Mouse (Mus musculus) gastrocnemius, adult 2 months (tissue): ENCODE data around the gene Gm45844. TPM values are rescaled to one million over a fixed set of nuclear protein-coding genes. Genes with fewer than 3 reads are reported as not detected.
"Not testable (repeated sequence)": the region's sequence is repeated elsewhere in the genome, so short reads cannot be mapped to it uniquely, and the experiment has no call there.

Experiments used
- DNase-seq: peaks from one replicate; pipeline ENCODE4 v3.0.0; 2022
- H3K27ac ChIP-seq: fragments of 200-600 bp; 2 replicates; pipeline ENCODE4 v1.8.1; 2022; ENCODE audit warnings: mild to moderate bottlenecking
- H3K4me3 ChIP-seq: fragments of 200-600 bp; 2 replicates; pipeline ENCODE4 v1.8.1; 2022; ENCODE audit warnings: mild to moderate bottlenecking, moderate library complexity
- CTCF ChIP-seq: fragments of 200-600 bp; IDR thresholded peaks from 2 replicates; pipeline ENCODE4 v1.8.1; 2022; ENCODE audit warnings: antibody characterized with exemption, mild to moderate bottlenecking, moderate library complexity
- intact Hi-C: fragments of 180-260 bp; cut with DNase I; formaldehyde crosslinking; loops from one replicate; pipeline ENCODE4 v1.15.1; 2025
- long read RNA-seq, 2 experiments: library from polyadenylated mRNA; stranded (forward); transcript quantifications; one replicate each; pipeline ENCODE4 v2.0.0; 2021
- microRNA-seq: library from miRNA; unstranded; fragments of <30 nt; microRNA quantifications from one replicate; pipeline ENCODE4 v1.2.0, GENCODE M21; 2021
- total RNA-seq, 2 experiments: library from RNA; stranded (reverse); gene quantifications; 2 replicates each; pipeline ENCODE4 v1.2.3; 2021

Gm45844 gene
- total RNA-seq: 1 to 10 TPM; 1.7 to 4.1 TPM
- long read RNA-seq, experiment 1: 0 reads
- long read RNA-seq, experiment 2: 0 reads

- peak within 1 kb of the TSS; percentile 86 for H3K4me3 ChIP-seq
- DNase-seq: peak; percentile 91
- peak; percentile 96 for TF ChIP-seq CTCF
- intact Hi-C loops: loop anchor here (5.0 kb wide), 1 partner anchor 336 kb away; no protein-coding TSS in a partner anchor
- peak within 1 kb of the TSS; percentile 82 for H3K27ac ChIP-seq
Measured at GRCm38 (mm10) chr7:7277966-7278567, at the start of gene Gm45844. Gene Gm45844, minus strand, starts transcription at chr7:7278289.

GRCm38 (mm10) chr7:7295595-7295994 is 17.5 kb upstream of the Gm45844 start:
- DNase-seq: peak; percentile 50
- no peak overlapping the region for H3K4me3 ChIP-seq
- H3K27ac ChIP-seq: no peak overlapping the region
- intact Hi-C loops: loop anchor here (5.0 kb wide), 1 partner anchor 173 kb away; the partner anchor contains the start of gene Zfp954
- peak; percentile 61 for TF ChIP-seq CTCF

GRCm38 (mm10) chr7:7281383-7281782 is 3.3 kb upstream of the Gm45844 start:
- Histone ChIP-seq H3K4me3 (no peak overlapping the region), H3K27ac (no peak overlapping the region)
- TF ChIP-seq CTCF: no peak
- intact Hi-C loops: no loop called here
- DNase-seq: no peak

- Histone ChIP-seq H3K4me3 (peak overlapping the region; percentile 86), H3K27ac (peak overlapping the region; percentile 82)
- DNase-seq: peak; percentile 39
- intact Hi-C loops: loop anchor here (5.0 kb wide), 1 partner anchor 335 kb away; no protein-coding TSS in a partner anchor
Measured at GRCm38 (mm10) chr7:7277556-7277955, 533 bp downstream of the Gm45844 start.

DNA sequence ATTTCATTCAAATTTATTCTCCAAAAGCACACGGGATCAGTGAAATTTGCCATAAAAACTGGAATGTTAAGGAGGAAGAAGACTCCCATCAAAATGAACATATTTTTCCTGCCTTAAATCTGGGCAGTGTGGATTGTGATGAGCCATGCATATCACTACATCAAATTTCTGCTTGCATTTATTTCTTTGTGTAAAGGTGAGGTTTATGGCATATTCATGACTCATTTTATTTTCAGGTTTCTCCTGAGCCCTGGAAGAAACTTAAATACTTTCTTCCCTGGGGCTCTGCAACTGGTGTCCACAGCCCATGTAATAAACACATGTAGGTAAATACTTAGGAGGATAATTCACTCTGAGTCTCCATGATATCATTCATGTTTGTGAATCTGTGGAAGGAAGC is 30.9 kb downstream of the Gm45844 start, which contains the start of gene Vmn2r29:
Gene Vmn2r29 (minus strand): TSS at position 101 of the 400 bp plus-strand sequence.
- H3K27ac ChIP-seq, H3K4me3 ChIP-seq, intact Hi-C loops, DNase-seq: not testable (repeated sequence)

- DNase-seq: peak; percentile 24
- intact Hi-C loops: not testable (repeated sequence)
Measured at GRCm38 (mm10) chr7:7209313-7210151, 68.6 kb downstream of the Gm45844 start, which contains the start of gene Zfp772. Gene Zfp772, minus strand, starts transcription at chr7:7209998.

DNA sequence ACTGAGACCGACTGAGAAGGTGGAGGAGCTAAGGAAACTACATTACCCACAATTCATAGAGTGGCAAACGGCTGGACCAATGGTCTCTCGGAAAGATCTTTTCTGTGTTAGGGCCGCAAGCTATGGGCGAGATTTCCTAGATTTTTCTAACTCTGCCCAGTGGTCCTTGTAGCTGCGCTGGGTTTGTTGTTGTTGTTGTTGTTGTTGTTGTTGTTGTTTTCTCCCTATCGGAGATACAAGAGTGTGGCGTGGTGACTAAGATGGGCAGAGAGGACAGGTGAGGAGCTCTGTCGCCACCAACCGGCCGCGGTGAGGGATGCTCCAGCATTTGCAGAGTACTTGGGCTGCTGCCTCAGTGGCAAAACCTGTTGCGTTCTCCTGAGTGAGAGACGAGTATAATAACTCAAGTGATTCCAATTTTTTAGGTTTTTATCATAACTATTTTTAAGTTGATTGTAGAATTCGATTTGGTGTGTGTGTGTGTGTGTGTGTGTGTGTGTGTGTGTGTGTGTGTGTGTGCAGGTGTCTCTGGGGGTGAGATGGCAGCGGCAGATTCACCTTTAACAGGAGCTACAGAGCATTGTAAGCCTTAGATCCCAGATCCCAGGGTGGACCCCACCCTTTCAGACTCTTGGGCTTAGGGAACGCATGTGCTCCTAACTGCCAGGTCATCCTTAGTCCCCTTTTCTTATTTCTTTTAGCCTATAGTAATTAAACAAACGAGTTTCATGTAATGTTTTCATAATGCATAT is 89.7 kb downstream of the Gm45844 start:
- TF ChIP-seq CTCF: peak; percentile 72
- H3K27ac ChIP-seq: no peak overlapping the region
- intact Hi-C loops: loop anchor here (10.0 kb wide), 1 partner anchor 254 kb away; no protein-coding TSS in a partner anchor
- DNase-seq: peak; percentile 74
- peak overlapping the region; percentile 76 for H3K4me3 ChIP-seq

More at GRCm38 (mm10) chr7:7209313-7210151, 68.6 kb downstream of the Gm45844 start, which contains the start of gene Zfp772:
- H3K27ac ChIP-seq: peak within 1 kb of the TSS; percentile 54
- peak within 1 kb of the TSS; percentile 75 for H3K4me3 ChIP-seq

- H3K4me3 ChIP-seq: peak overlapping the region; percentile 76
- DNase-seq: no peak
Measured at GRCm38 (mm10) chr7:7187417-7188190, 90.5 kb downstream of the Gm45844 start.

DNA sequence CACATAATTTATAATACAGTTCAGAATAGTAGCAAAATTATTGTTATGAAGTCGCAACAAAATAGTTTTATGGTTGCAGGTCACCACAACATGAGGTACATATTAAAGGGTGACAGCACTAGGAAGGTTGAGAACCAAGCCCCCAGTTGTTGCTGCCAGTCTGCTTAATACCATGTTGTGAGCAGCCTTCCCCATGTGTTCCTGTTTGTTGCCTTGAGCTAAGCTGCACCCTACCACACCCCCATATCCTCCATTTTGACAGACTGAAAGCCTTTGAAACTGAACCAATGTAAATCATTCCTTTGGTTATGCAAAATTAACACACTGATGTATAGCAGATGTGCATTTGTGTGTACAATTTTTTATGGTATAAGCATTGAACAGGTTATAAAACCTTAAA is 92.2 kb downstream of the Gm45844 start:
- Histone ChIP-seq H3K27ac (no peak overlapping the region), H3K4me3 (no peak overlapping the region)
- intact Hi-C loops: loop anchor here (2.0 to 10.0 kb wide), 2 partner anchors 13 to 251 kb away; no protein-coding TSS in a partner anchor
- DNase-seq: no peak
- no peak for TF ChIP-seq CTCF

More at GRCm38 (mm10) chr7:7187417-7188190, 90.5 kb downstream of the Gm45844 start:
- TF ChIP-seq CTCF: no peak
- H3K27ac ChIP-seq: no peak overlapping the region
- intact Hi-C loops: loop anchor here (2.0 to 10.0 kb wide), 2 partner anchors 15 to 253 kb away; no protein-coding TSS in a partner anchor

- intact Hi-C loops: loop anchor here (2.0 to 5.0 kb wide), 2 partner anchors 15 to 49 kb away; partner anchors contain the start of gene Zfp954
- Histone ChIP-seq H3K4me3 (peak within 1 kb of the TSS; percentile 80), H3K27ac (peak within 1 kb of the TSS; percentile 80)
- DNase-seq: peak; percentile 61
- TF ChIP-seq CTCF: peak; percentile 15; the same call in 1 of the 2 replicates
Measured at GRCm38 (mm10) chr7:7171227-7172147, 106.6 kb downstream of the Gm45844 start, which contains the start of gene Zfp418. Gene Zfp418, plus strand, starts transcription at chr7:7171330.

Small RNA genes lying within 50 kb of the gene (microRNA-seq; reads per million reads assigned to microRNA genes)
- not detected for gene Mir5620

Other genes with a start within 250 kb of the Gm45844 start
- gene Zfp954, start 156.8 kb downstream of the Gm45844 start, total RNA-seq: 1 to 10 TPM; 3.4 to 4.5 TPM
- 1 to 10 TPM in 1 of 2 experiments, under 1 TPM in 1; 0.77 to 1.1 TPM for gene Zfp773, start 141.5 kb downstream of the Gm45844 start, total RNA-seq
- 1 to 10 TPM; 1.6 to 2.8 TPM for gene Zfp418, start 107.0 kb downstream of the Gm45844 start, total RNA-seq
- 1 to 10 TPM; 1.9 to 2.3 TPM for gene Zfp772, start 68.3 kb downstream of the Gm45844 start, total RNA-seq
- under 1 TPM in 1 of 2 experiments, not detected in 1; 0.08 TPM for gene Vmn2r29, start 31.0 kb downstream of the Gm45844 start, total RNA-seq
- 10 to 100 TPM; 29.9 to 37.1 TPM for gene Clcn4, start 22.6 kb upstream of the Gm45844 start, total RNA-seq
- under 1 TPM in 1 of 2 experiments, not detected in 1; 0.05 TPM for gene Vmn2r30, start 59.3 kb upstream of the Gm45844 start, total RNA-seq
- gene Gm45783, start 96.3 kb upstream of the Gm45844 start, total RNA-seq: not detected
- not detected for gene Vmn2r31, start 121.4 kb upstream of the Gm45844 start, total RNA-seq
- not detected for gene Vmn2r32, start 201.7 kb upstream of the Gm45844 start, total RNA-seq